Mouse (Mus musculus) lung, adult 2 months (tissue): ENCODE data around the gene 4930518I15Rik. TPM values are rescaled to one million over a fixed set of nuclear protein-coding genes. Genes with fewer than 3 reads are reported as not detected.
A peak's percentile ranks its signal among the peaks of the same experiment; 100 is the strongest.

Experiments
- DNase-seq: peaks from one replicate; pipeline ENCODE4 v3.0.0; 2022
- H3K4me1 ChIP-seq: fragments of 200-500 bp; 2 replicates; pipeline ENCODE4 v1.6.1; 2011; ENCODE audit warnings: low read length; ENCODE audit not compliant: control insufficient read depth, insufficient read depth
- H3K4me3 ChIP-seq: fragments of 200-500 bp; replicated peaks from 2 replicates; pipeline ENCODE3; 2011; ENCODE audit warnings: low read depth, mild to moderate bottlenecking, control low read depth, low read length; ENCODE audit errors: extremely low read depth
- CTCF ChIP-seq: fragments of 200-500 bp; IDR thresholded peaks from 2 replicates; pipeline ENCODE4 v1.5.1; 2011; ENCODE audit warnings: mild to moderate bottlenecking, low read length, control low read depth; ENCODE audit not compliant: insufficient read depth
- POLR2A ChIP-seq: fragments of 200-500 bp; IDR thresholded peaks from 2 replicates; pipeline ENCODE4 v1.6.1; 2011; ENCODE audit warnings: low read depth, mild to moderate bottlenecking, control low read depth, low read length, borderline replicate concordance; ENCODE audit errors: extremely low read depth
- WGBS: fragments of 180-500 bp; shearing (Covaris S2); methylation state at CpG from one replicate; pipeline ENCODE4 v1.1.7; 2018; 5-methylcytosine and 5-hydroxymethylcytosine counted together
- polyA plus RNA-seq: library from polyadenylated mRNA; depleted of rRNA; stranded (reverse); fragments of >200 nt; gene quantifications from 2 replicates; pipeline ENCODE4 v1.2.3, GENCODE M21; 2012

Gene 4930518I15Rik
- polyA plus RNA-seq, 1 experiment, result 1.7 TPM

GRCm38 (mm10) chr2:156848526-156849182, 9.1 kb downstream of the 4930518I15Rik start:
- WGBS, result 73% methylated on average over 6 of the region's 6 CpGs

GRCm38 (mm10) chr2:156847653-156848052, 10.1 kb downstream of the 4930518I15Rik start:
- 59% methylated on average over 6 of the region's 6 CpGs for WGBS
- TF ChIP-seq POLR2A (no peak), CTCF (no peak)
- H3K4me3 ChIP-seq, result no peak overlapping the region
- H3K4me1 ChIP-seq, result peaks cover 6% of the 10 kb centered on the region
- no peak for DNase-seq

More at GRCm38 (mm10) chr2:156848526-156849182, 9.1 kb downstream of the 4930518I15Rik start:
- TF ChIP-seq CTCF, result no peak
- no peak for TF ChIP-seq POLR2A
- Histone ChIP-seq H3K4me3 (no peak overlapping the region), H3K4me1 (peaks cover 6% of the 10 kb centered on the region)
- no peak for DNase-seq

GRCm38 (mm10) chr2:156844715-156845114, 13.0 kb downstream of the 4930518I15Rik start:
- TF ChIP-seq POLR2A, result no peak
- TF ChIP-seq CTCF, result no peak
- no peak for DNase-seq
- Histone ChIP-seq H3K4me3 (no peak overlapping the region), H3K4me1 (peaks cover 15% of the 10 kb centered on the region)
- 51% methylated on average over 10 of the region's 10 CpGs for WGBS

- peaks cover 15% of the 10 kb centered on the region for H3K4me1 ChIP-seq
- no peak for TF ChIP-seq POLR2A
- no peak for TF ChIP-seq CTCF
- no peak for DNase-seq
- H3K4me3 ChIP-seq, result no peak overlapping the region
- 76% methylated on average over 10 of the region's 10 CpGs for WGBS
These were observed 14.4 kb downstream of the 4930518I15Rik start for GRCm38 (mm10) chr2:156843331-156843730.

- no peak for DNase-seq
- 59% methylated on average over 11 of the region's 11 CpGs for WGBS
- TF ChIP-seq CTCF (no peak), POLR2A (no peak)
- Histone ChIP-seq H3K4me3 (no peak overlapping the region), H3K4me1 (peaks cover 15% of the 10 kb centered on the region)
These were observed 15.0 kb downstream of the 4930518I15Rik start for GRCm38 (mm10) chr2:156842711-156843110.

GRCm38 (mm10) chr2:156841841-156842706, 15.7 kb downstream of the 4930518I15Rik start:
- Histone ChIP-seq H3K4me1 (peaks cover 15% of the 10 kb centered on the region), H3K4me3 (no peak overlapping the region)
- 28% methylated on average over 20 of the region's 20 CpGs for WGBS
- DNase-seq, result no peak
- TF ChIP-seq POLR2A, result no peak

- H3K4me3 ChIP-seq, result peak overlapping the region; percentile 58
- TF ChIP-seq CTCF (no peak), POLR2A (no peak)
- no peak for DNase-seq
- under 1% methylated on average over 41 of the region's 42 CpGs for WGBS
- H3K4me1 ChIP-seq, result peaks cover 15% of the 10 kb centered on the region
These were observed 16.5 kb downstream of the 4930518I15Rik start for GRCm38 (mm10) chr2:156841028-156841840.

- DNase-seq, result no peak
- Histone ChIP-seq H3K4me1 (peaks cover 15% of the 10 kb centered on the region), H3K4me3 (peak overlapping the region; percentile 58)
- under 1% methylated on average over 75 of the region's 79 CpGs for WGBS
- TF ChIP-seq CTCF, result no peak
- TF ChIP-seq POLR2A, result no peak
These were observed 17.3 kb downstream of the 4930518I15Rik start for GRCm38 (mm10) chr2:156840301-156841027.
